Mouse (Mus musculus): ENCODE measurements around the gene Grtp1.

DNA sequence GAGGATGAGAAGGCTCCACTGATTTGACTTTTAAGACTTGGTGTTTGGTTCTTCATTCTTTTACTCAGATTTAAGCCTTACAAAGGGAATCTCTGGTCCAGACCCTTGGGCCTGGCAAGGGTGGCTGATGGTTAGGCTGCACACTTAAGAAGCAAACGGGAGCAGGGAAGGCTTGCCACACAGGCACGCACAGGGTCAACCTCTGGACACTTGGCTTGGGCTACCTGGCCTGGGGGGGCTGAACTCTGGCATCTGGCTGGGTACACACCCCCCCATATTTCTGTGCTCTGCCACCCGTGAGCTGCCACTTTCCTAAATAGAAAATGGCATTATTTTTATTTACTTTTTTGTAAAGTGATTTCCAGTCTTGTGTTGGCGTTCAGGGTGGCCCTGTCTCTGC, 25.6 kb downstream of the Grtp1 start:
- TF ChIP-seq CTCF (IDR thresholded peaks at IDR 0.05; ENCODE audit: low read depth): no peak
- TF ChIP-seq EP300 (IDR thresholded peaks at IDR 0.05; ENCODE audit: low read depth): no peak
